Mouse (Mus musculus) heart, embryonic 16.5 days (tissue): Measurements from ENCODE around the gene Tfb1m. TPM values are rescaled to one million over a fixed set of nuclear protein-coding genes. Genes with fewer than 3 reads are reported as not detected.

Experiments used
- ATAC-seq: fragments of 200-750 bp; cut with Nextera tagmentation; replicated peaks from 2 replicates; pipeline ENCODE4 v1.8.0; 2017; ENCODE audit warnings: moderate number of reproducible peaks; ENCODE audit not compliant: insufficient read depth, low FRiP score; ENCODE audit errors: extremely low read depth
- H3K27ac ChIP-seq: fragments of 300-500 bp; sonication (generic); 2 replicates; pipeline ENCODE4 v1.5.1; 2014; ENCODE audit warnings: mild to moderate bottlenecking, low read length, control low read depth, moderate library complexity
- H3K27me3 ChIP-seq: fragments of 300-500 bp; sonication (generic); 2 replicates; pipeline ENCODE4 v1.6.1; 2014; ENCODE audit warnings: low read length, mixed read lengths; ENCODE audit not compliant: control insufficient read depth, insufficient read depth
- H3K36me3 ChIP-seq: fragments of 300-500 bp; sonication (generic); 2 replicates; pipeline ENCODE4 v1.6.1; 2014; ENCODE audit not compliant: control insufficient read depth, insufficient read depth
- H3K4me1 ChIP-seq: fragments of 300-500 bp; sonication (generic); 2 replicates; pipeline ENCODE4 v1.6.1; 2014; ENCODE audit warnings: low read length, mixed read lengths; ENCODE audit not compliant: control insufficient read depth, insufficient read depth
- H3K4me2 ChIP-seq: fragments of 300-500 bp; sonication (generic); 2 replicates; pipeline ENCODE4 v1.6.1; 2014; ENCODE audit warnings: low read depth, mild to moderate bottlenecking, control low read depth, low read length
- H3K4me3 ChIP-seq: fragments of 300-500 bp; sonication (generic); 2 replicates; pipeline ENCODE4 v1.5.1; 2014; ENCODE audit warnings: mild to moderate bottlenecking, control low read depth, low read length
- H3K9ac ChIP-seq: fragments of 300-500 bp; sonication (generic); 2 replicates; pipeline ENCODE4 v1.6.1; 2014; ENCODE audit warnings: low read length, control low read depth
- H3K9me3 ChIP-seq: fragments of 300-500 bp; sonication (generic); replicated peaks from 2 replicates; pipeline ENCODE4 v1.6.1; 2016; ENCODE audit warnings: low read length; ENCODE audit not compliant: control insufficient read depth
- WGBS: fragments of 180-500 bp; shearing (Covaris S2); extraction: QIAGEN DNeasy Blood & Tissue Kit; methylation state at CpG from one replicate; pipeline ENCODE4 v1.1.7; 2014; 5-methylcytosine and 5-hydroxymethylcytosine counted together
- polyA plus RNA-seq: library from polyadenylated mRNA; unstranded; fragments of >200 nt; fragmentation: Nextera tagmentation; extraction: Ambion mirVana; gene quantifications from 2 replicates; pipeline ENCODE4 v1.2.1, GENCODE M21; 2015

The Tfb1m gene
- polyA plus RNA-seq, 1 experiment from 2014 or later = 15.2 TPM

DNA sequence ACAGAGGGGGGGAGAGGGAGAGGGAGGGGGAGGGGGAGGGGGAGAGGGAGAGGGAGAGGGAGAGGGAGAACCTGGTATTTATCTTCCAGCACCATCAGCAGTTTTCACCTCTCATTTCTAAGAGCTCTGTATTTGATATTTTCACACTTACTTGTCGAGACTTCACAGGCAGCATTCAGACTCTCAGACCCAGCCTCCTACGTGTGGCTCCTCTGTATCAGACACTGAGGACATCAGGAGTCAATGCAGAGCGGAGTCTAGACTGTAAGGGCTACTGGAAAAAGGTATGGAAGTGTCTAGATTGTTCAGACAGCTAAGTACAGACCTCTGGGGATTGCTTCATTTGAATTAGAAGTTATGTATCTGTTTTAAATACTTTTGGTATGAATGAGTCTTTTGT is 28.1 kb downstream of the Tfb1m start:
- H3K27ac ChIP-seq = no peak overlapping the region
- 36% methylated on average over 3 of the region's 3 CpGs for WGBS
- no peak; the same call in 1 of the 2 replicates for ATAC-seq

DNA sequence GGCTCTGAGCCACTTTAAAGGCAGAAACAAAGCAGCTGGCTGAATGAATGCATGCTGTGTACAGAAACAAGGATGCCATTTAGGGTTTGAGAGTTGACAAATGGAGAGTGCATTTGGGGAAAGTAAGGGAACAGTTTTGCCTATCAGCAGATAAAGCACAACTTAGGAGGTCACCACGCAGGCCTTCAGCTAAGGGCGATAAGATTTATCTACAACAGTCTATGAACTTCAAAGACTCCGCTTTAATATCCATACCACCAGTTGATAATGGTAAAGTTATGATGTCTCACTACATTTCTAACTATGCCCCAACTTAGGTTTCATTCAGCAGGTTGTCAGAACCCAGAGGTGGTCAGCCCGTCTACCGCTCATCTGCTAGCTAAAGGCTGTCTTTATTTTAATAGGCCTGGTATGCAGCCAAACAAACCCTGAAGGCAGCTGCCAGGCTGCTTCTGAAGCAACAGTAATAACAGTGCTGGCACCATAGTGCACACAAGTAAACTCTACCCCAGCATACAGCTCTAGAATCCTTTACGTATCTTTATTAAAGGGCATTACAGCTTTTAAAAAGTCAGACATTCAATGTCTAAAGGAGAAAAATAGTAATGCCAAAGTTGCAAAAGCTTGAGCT is 29.6 kb downstream of the Tfb1m start:
- Histone ChIP-seq H3K27me3 (no peaks in the 10 kb centered on the region), H3K27ac (no peak overlapping the region), H3K9me3 (no peaks in the 10 kb centered on the region), H3K4me2 (no peak overlapping the region), H3K36me3 (no peaks in the 10 kb centered on the region), H3K4me3 (no peak overlapping the region), H3K4me1 (peaks cover 3% of the 10 kb centered on the region; the same call in 1 of the 2 replicates), H3K9ac (no peak overlapping the region)
- WGBS = 49% methylated on average over 6 of the region's 6 CpGs
- no peak for ATAC-seq

More for the DNA sequence above, 28.1 kb downstream of the Tfb1m start:
- no peaks in the 10 kb centered on the region for H3K9me3 ChIP-seq
- no peak overlapping the region for H3K4me3 ChIP-seq
- no peaks in the 10 kb centered on the region for H3K27me3 ChIP-seq
- no peaks in the 10 kb centered on the region for H3K36me3 ChIP-seq
- no peak overlapping the region for H3K9ac ChIP-seq
- peaks cover 3% of the 10 kb centered on the region; the same call in 1 of the 2 replicates for H3K4me1 ChIP-seq
- H3K4me2 ChIP-seq = no peak overlapping the region

DNA sequence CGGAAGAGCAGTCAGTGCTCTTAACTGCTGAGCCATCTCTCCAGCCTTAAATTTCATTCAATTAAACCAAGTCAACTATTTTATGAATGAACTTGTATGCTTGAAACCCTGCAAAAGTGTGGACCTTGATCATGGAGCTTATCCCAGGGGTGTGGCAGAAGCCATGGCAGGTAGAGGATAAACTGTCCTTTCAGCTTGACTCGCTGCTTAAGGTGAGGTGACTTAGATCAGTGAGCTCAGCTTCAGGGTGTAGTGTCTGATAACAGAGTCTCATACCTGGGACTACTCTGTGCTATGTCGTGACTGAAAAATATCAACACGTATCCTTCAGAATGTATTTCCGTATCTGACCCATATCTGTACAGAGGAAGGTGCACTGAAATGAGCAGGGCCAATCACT is 37.2 kb downstream of the Tfb1m start:
- no peak overlapping the region for H3K4me3 ChIP-seq
- no peak overlapping the region for H3K9ac ChIP-seq
- H3K27ac ChIP-seq = no peak overlapping the region
- H3K27me3 ChIP-seq = no peaks in the 10 kb centered on the region
- H3K4me1 ChIP-seq = no peaks in the 10 kb centered on the region
- H3K4me2 ChIP-seq = no peak overlapping the region
- no peak for ATAC-seq
- WGBS = 90% methylated on average over 5 of the region's 5 CpGs
- no peaks in the 10 kb centered on the region for H3K9me3 ChIP-seq
- peaks cover 13% of the 10 kb centered on the region for H3K36me3 ChIP-seq

DNA sequence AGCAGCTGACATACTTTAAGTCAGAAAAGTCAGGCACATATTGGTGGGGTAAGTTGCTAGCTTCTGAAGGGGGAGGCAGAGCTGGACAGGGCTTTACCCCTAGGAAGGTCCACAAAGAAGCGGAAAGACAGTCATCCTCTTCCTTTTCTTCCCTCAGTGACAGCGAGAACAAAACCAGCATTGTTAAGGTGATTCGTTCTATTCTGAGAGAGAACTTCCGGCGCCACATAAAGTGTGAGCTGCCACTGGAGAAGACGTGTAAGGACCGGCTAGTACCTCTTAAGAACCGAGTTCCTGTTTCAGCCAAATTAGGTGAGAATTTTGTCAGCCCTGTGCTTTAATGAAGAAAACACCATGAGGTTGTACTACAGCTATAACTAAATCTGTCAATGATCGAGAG is 41.2 kb downstream of the Tfb1m start:
- no peaks in the 10 kb centered on the region for H3K4me1 ChIP-seq
- no peaks in the 10 kb centered on the region for H3K9me3 ChIP-seq
- H3K27ac ChIP-seq = no peak overlapping the region
- no peak overlapping the region for H3K9ac ChIP-seq
- WGBS = 79% methylated on average over 9 of the region's 9 CpGs
- H3K27me3 ChIP-seq = no peaks in the 10 kb centered on the region
- H3K4me2 ChIP-seq = no peak overlapping the region
- H3K36me3 ChIP-seq = peaks cover 15% of the 10 kb centered on the region
- H3K4me3 ChIP-seq = no peak overlapping the region
- ATAC-seq = no peak

DNA sequence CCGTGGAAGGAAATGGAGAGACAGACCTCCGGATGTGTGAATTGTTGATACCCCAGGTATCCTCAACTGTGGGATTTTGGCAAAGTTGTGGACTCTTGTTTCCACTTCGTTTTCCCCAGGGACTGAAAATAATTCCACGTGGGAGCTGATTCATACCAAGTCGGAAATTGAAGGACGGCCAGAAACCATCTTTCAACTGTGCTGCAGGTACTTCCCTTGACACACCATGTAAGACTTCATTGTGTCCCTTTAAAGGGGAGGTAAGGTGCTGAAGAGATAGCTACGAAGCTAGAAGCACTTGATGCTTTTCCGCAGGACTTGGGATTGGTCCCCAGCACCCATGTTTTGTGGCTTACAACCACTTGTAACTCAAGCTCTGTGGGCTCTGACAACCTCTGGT is 41.7 kb downstream of the Tfb1m start:
- no peak for ATAC-seq
- 89% methylated on average over 8 of the region's 8 CpGs for WGBS
- Histone ChIP-seq H3K4me1 (no peaks in the 10 kb centered on the region), H3K9ac (no peak overlapping the region), H3K9me3 (no peaks in the 10 kb centered on the region), H3K4me3 (no peak overlapping the region), H3K27ac (no peak overlapping the region), H3K36me3 (peaks cover 18% of the 10 kb centered on the region), H3K4me2 (no peak overlapping the region), H3K27me3 (no peaks in the 10 kb centered on the region)

DNA sequence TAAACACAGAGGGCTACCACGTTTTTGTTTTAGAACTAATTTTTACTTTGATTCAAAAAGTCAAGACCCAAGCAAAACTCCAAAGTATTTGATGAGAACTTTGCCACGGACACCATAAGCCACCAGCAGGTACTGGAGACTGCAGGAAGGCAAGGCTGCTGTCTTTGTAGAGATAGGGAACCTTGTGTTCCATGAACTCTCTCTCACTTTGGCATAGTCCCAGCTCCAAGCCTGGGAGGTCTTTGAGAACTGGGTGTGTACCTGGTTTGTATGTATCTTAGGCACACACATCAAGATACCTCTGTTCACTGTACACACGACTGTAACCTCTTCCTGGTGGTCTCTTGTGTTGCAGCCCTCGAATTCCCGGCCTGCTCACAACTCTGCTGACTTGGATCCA is 43.3 kb downstream of the Tfb1m start:
- no peaks in the 10 kb centered on the region for H3K9me3 ChIP-seq
- WGBS = 81% methylated on average over 5 of the region's 5 CpGs
- H3K27ac ChIP-seq = no peak overlapping the region
- ATAC-seq = no peak
- H3K4me3 ChIP-seq = no peak overlapping the region
- no peaks in the 10 kb centered on the region for H3K27me3 ChIP-seq
- no peaks in the 10 kb centered on the region for H3K4me1 ChIP-seq
- H3K9ac ChIP-seq = no peak overlapping the region
- H3K36me3 ChIP-seq = peaks cover 16% of the 10 kb centered on the region
- no peak overlapping the region for H3K4me2 ChIP-seq

DNA sequence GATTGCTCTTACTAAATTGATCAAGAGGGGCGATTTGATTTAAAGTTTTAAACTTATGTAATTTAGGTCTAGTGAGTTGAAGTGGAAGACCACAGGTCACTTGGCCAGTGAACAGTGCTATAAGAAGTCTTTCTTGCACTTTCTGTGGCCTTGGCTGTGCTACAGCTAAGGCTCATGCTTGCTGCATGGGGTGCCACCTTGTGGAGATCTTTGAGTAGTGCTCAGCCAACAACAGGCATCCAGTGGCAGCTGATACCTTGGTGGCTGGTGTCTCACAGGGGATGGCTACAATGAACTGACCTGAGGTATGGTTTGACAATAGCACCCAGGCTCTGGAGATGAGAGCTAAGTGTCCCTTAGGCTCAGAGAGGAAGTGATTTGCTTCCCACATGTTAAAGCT is 47.7 kb downstream of the Tfb1m start:
- H3K4me3 ChIP-seq = no peak overlapping the region
- no peak overlapping the region for H3K27ac ChIP-seq
- peaks cover 5% of the 10 kb centered on the region; the same call in 1 of the 2 replicates for H3K36me3 ChIP-seq
- WGBS = 6% methylated on average over 1 of the region's 1 CpGs
- H3K27me3 ChIP-seq = no peaks in the 10 kb centered on the region
- ATAC-seq = no peak
- no peak overlapping the region for H3K4me2 ChIP-seq
- H3K9me3 ChIP-seq = no peaks in the 10 kb centered on the region
- no peaks in the 10 kb centered on the region for H3K4me1 ChIP-seq
- no peak overlapping the region for H3K9ac ChIP-seq

DNA sequence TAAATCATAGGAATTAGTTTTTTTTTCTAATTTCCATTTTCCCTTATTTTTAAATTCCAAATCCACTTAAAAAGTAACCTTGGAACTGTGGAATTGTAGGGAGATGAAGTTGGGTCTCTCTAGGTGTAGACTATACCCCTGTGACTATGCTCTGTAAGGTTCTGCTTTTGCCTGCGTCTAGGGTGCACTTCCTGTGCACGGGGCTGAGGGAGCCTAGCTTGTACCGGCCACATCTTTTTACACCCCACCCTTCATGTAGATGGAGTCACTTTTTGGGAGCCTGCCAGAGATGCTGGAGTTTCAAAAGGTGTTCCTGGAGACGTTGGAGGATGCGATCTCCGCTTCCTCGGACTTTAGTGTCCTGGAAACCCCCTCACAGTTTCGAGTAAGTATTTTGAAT is 51.1 kb downstream of the Tfb1m start:
- H3K4me3 ChIP-seq = no peak overlapping the region
- H3K27me3 ChIP-seq = no peaks in the 10 kb centered on the region
- no peaks in the 10 kb centered on the region for H3K4me1 ChIP-seq
- no peak overlapping the region for H3K9ac ChIP-seq
- H3K36me3 ChIP-seq = peaks cover 3% of the 10 kb centered on the region; the same call in 1 of the 2 replicates
- 77% methylated on average over 8 of the region's 8 CpGs for WGBS
- no peaks in the 10 kb centered on the region for H3K9me3 ChIP-seq
- ATAC-seq = no peak
- no peak overlapping the region for H3K27ac ChIP-seq
- H3K4me2 ChIP-seq = no peak overlapping the region

DNA sequence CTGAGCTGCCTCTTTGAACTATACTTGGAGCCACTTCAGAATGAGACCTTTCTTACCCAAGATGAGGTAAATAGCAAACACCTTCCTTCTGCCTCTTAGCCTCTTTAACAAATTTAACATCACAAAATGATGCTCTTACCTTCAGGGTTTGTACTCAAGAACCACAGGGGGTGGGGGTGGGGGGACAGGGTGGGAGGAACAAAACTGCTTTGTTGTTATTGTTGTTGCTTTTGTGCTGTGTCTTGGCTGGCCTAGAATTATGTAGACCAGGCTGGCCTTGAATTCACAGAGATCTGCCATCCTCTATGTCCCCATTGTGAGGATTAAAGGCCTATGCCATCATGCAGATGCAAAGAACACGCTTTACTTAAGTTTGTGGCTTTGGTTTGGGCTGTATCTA is 51.9 kb downstream of the Tfb1m start:
- no peaks in the 10 kb centered on the region for H3K4me1 ChIP-seq
- no peak overlapping the region for H3K27ac ChIP-seq
- H3K9ac ChIP-seq = no peak overlapping the region
- no peaks in the 10 kb centered on the region for H3K27me3 ChIP-seq
- H3K36me3 ChIP-seq = no peaks in the 10 kb centered on the region
- 88% methylated on average over 1 of the region's 1 CpGs for WGBS
- H3K9me3 ChIP-seq = no peaks in the 10 kb centered on the region
- ATAC-seq = no peak
- no peak overlapping the region for H3K4me3 ChIP-seq
- H3K4me2 ChIP-seq = no peak overlapping the region
